Mouse (Mus musculus): Measurements from ENCODE around the gene Rbms3. TPM values are rescaled to one million over a fixed set of nuclear protein-coding genes. Genes with fewer than 3 reads are reported as not detected.
A peak's percentile ranks its signal among the peaks of the same experiment; 100 is the strongest.

Rbms3 gene
- total RNA-seq, 1 experiment: 2.2 TPM

- H3K9ac ChIP-seq (ENCODE audit: insufficient read depth, low read depth, low read length, poor library complexity, severe bottlenecking): no peak overlapping the region
- no peak overlapping the region for H3K27ac ChIP-seq (ENCODE audit: insufficient read depth, low read depth, low read length, poor library complexity, severe bottlenecking)
- H3K9me3 ChIP-seq (ENCODE audit: control insufficient read depth, insufficient read depth, low read depth, low read length): no peaks in the 10 kb centered on the region
- TF ChIP-seq ZC3H11A (IDR thresholded peaks at IDR 0.05; ENCODE audit: borderline replicate concordance, low read depth, low read length): no peak
- no peak for TF ChIP-seq HCFC1 (IDR thresholded peaks at IDR 0.05; ENCODE audit: borderline replicate concordance, insufficient read depth, low read length)
- no peak for TF ChIP-seq ZNF384 (IDR thresholded peaks at IDR 0.05; ENCODE audit: low read depth, low read length)
- TF ChIP-seq MAFK (IDR thresholded peaks at IDR 0.05; ENCODE audit: insufficient read depth, low read depth, low read length): no peak
- TF ChIP-seq CHD2 (IDR thresholded peaks at IDR 0.05; ENCODE audit: low read depth, low read length): no peak
- H3K4me3 ChIP-seq (ENCODE audit: insufficient read depth in 1 of 2, low read depth in 1 of 2, low read length in 2 of 2, poor library complexity in 1 of 2, severe bottlenecking in 1 of 2): no peak overlapping the region
- H3K36me3 ChIP-seq (ENCODE audit: control insufficient read depth, insufficient read depth, low read length, poor library complexity, severe bottlenecking): no peaks in the 10 kb centered on the region
- DNase-seq (ENCODE audit: low read depth, low spot score): no peak
- in situ Hi-C loops (cut with MboI; ENCODE audit: low sequenced_read_pairs in 2 of 2, unreplicated experiment in 2 of 2): no loop called here
- no peaks in the 10 kb centered on the region for H3K4me1 ChIP-seq (ENCODE audit: control insufficient read depth in 2 of 2, insufficient read depth in 2 of 2, low read length in 2 of 2, poor library complexity in 1 of 2)
These were observed 552.9 kb downstream of the Rbms3 start for GRCm38 (mm10) chr9:117076785-117077184.

GRCm38 (mm10) chr9:117072433-117073099 lies 557.1 kb downstream of the Rbms3 start:
- in situ Hi-C loops (cut with MboI; ENCODE audit: low sequenced_read_pairs in 2 of 2, unreplicated experiment in 2 of 2): no loop called here
- Histone ChIP-seq H3K4me1 (ENCODE audit: control insufficient read depth in 2 of 2, insufficient read depth in 2 of 2, low read length in 2 of 2, poor library complexity in 1 of 2) (no peaks in the 10 kb centered on the region), H3K9me3 (ENCODE audit: control insufficient read depth, insufficient read depth, low read depth, low read length) (no peaks in the 10 kb centered on the region), H3K27ac (ENCODE audit: insufficient read depth, low read depth, low read length, poor library complexity, severe bottlenecking) (no peak overlapping the region), H3K9ac (ENCODE audit: insufficient read depth, low read depth, low read length, poor library complexity, severe bottlenecking) (no peak overlapping the region), H3K36me3 (ENCODE audit: control insufficient read depth, insufficient read depth, low read length, poor library complexity, severe bottlenecking) (no peaks in the 10 kb centered on the region), H3K4me3 (ENCODE audit: insufficient read depth in 1 of 2, low read depth in 1 of 2, low read length in 2 of 2, poor library complexity in 1 of 2, severe bottlenecking in 1 of 2) (no peak overlapping the region)
- TF ChIP-seq CHD2 (IDR thresholded peaks at IDR 0.05; ENCODE audit: low read depth, low read length): no peak
- no peak for TF ChIP-seq ZC3H11A (IDR thresholded peaks at IDR 0.05; ENCODE audit: borderline replicate concordance, low read depth, low read length)
- no peak for TF ChIP-seq HCFC1 (IDR thresholded peaks at IDR 0.05; ENCODE audit: borderline replicate concordance, insufficient read depth, low read length)
- TF ChIP-seq ZNF384 (IDR thresholded peaks at IDR 0.05; ENCODE audit: low read depth, low read length): no peak
- TF ChIP-seq MAFK (IDR thresholded peaks at IDR 0.05; ENCODE audit: insufficient read depth, low read depth, low read length): no peak
- peak; percentile 24 for DNase-seq (ENCODE audit: low read depth, low spot score)

GRCm38 (mm10) chr9:117070616-117071015 lies 559.1 kb downstream of the Rbms3 start:
- Histone ChIP-seq H3K27ac (ENCODE audit: insufficient read depth, low read depth, low read length, poor library complexity, severe bottlenecking) (no peak overlapping the region), H3K4me3 (ENCODE audit: insufficient read depth in 1 of 2, low read depth in 1 of 2, low read length in 2 of 2, poor library complexity in 1 of 2, severe bottlenecking in 1 of 2) (no peak overlapping the region), H3K4me1 (ENCODE audit: control insufficient read depth in 2 of 2, insufficient read depth in 2 of 2, low read length in 2 of 2, poor library complexity in 1 of 2) (no peaks in the 10 kb centered on the region), H3K36me3 (ENCODE audit: control insufficient read depth, insufficient read depth, low read length, poor library complexity, severe bottlenecking) (no peaks in the 10 kb centered on the region), H3K9ac (ENCODE audit: insufficient read depth, low read depth, low read length, poor library complexity, severe bottlenecking) (no peak overlapping the region), H3K9me3 (ENCODE audit: control insufficient read depth, insufficient read depth, low read depth, low read length) (no peaks in the 10 kb centered on the region)
- in situ Hi-C loops (cut with MboI; ENCODE audit: low sequenced_read_pairs in 2 of 2, unreplicated experiment in 2 of 2): no loop called here
- no peak for DNase-seq (ENCODE audit: low read depth, low spot score)
- TF ChIP-seq ZC3H11A (IDR thresholded peaks at IDR 0.05; ENCODE audit: borderline replicate concordance, low read depth, low read length) (no peak), ZNF384 (IDR thresholded peaks at IDR 0.05; ENCODE audit: low read depth, low read length) (no peak), CHD2 (IDR thresholded peaks at IDR 0.05; ENCODE audit: low read depth, low read length) (no peak), HCFC1 (IDR thresholded peaks at IDR 0.05; ENCODE audit: borderline replicate concordance, insufficient read depth, low read length) (no peak), MAFK (IDR thresholded peaks at IDR 0.05; ENCODE audit: insufficient read depth, low read depth, low read length) (no peak)

GRCm38 (mm10) chr9:117069232-117069631 lies 560.5 kb downstream of the Rbms3 start:
- Histone ChIP-seq H3K9me3 (ENCODE audit: control insufficient read depth, insufficient read depth, low read depth, low read length) (no peaks in the 10 kb centered on the region), H3K4me1 (ENCODE audit: control insufficient read depth in 2 of 2, insufficient read depth in 2 of 2, low read length in 2 of 2, poor library complexity in 1 of 2) (no peaks in the 10 kb centered on the region), H3K27ac (ENCODE audit: insufficient read depth, low read depth, low read length, poor library complexity, severe bottlenecking) (no peak overlapping the region), H3K4me3 (ENCODE audit: insufficient read depth in 1 of 2, low read depth in 1 of 2, low read length in 2 of 2, poor library complexity in 1 of 2, severe bottlenecking in 1 of 2) (no peak overlapping the region), H3K9ac (ENCODE audit: insufficient read depth, low read depth, low read length, poor library complexity, severe bottlenecking) (no peak overlapping the region), H3K36me3 (ENCODE audit: control insufficient read depth, insufficient read depth, low read length, poor library complexity, severe bottlenecking) (no peaks in the 10 kb centered on the region)
- TF ChIP-seq HCFC1 (IDR thresholded peaks at IDR 0.05; ENCODE audit: borderline replicate concordance, insufficient read depth, low read length) (no peak), CHD2 (IDR thresholded peaks at IDR 0.05; ENCODE audit: low read depth, low read length) (no peak), ZC3H11A (IDR thresholded peaks at IDR 0.05; ENCODE audit: borderline replicate concordance, low read depth, low read length) (no peak), ZNF384 (IDR thresholded peaks at IDR 0.05; ENCODE audit: low read depth, low read length) (no peak), MAFK (IDR thresholded peaks at IDR 0.05; ENCODE audit: insufficient read depth, low read depth, low read length) (no peak)
- DNase-seq (ENCODE audit: low read depth, low spot score): no peak
- in situ Hi-C loops (cut with MboI; ENCODE audit: low sequenced_read_pairs in 2 of 2, unreplicated experiment in 2 of 2): no loop called here

Measured in ES-E14 (cell line).